Mouse (Mus musculus) thymus, postnatal 0 days (tissue): ENCODE data around the gene Rnf7. TPM values are rescaled to one million over a fixed set of nuclear protein-coding genes. Genes with fewer than 3 reads are reported as not detected.

Experiments
- polyA plus RNA-seq: library from polyadenylated mRNA; unstranded; fragments of >200 nt; fragmentation: Nextera tagmentation; extraction: Ambion mirVana; gene quantifications from 2 replicates; pipeline ENCODE4 v1.2.1, GENCODE M21; 2015

Gene Rnf7
- polyA plus RNA-seq, 1 experiment from 2014 or later = 200 TPM

Other genes starting within 250 kb of the Rnf7 start
- gene Atp1b3, start 114.2 kb downstream of the Rnf7 start, polyA plus RNA-seq = 203 and 216 TPM in 2 replicates
- gene Gm28729, start 46.6 kb upstream of the Rnf7 start, polyA plus RNA-seq = 0.17 TPM in 1 of 2 replicates, not detected in the other
- 24.6 and 33.3 TPM in 2 replicates for gene Rasa2, start 152.9 kb upstream of the Rnf7 start, polyA plus RNA-seq